Mouse (Mus musculus): ENCODE measurements at regions not wholly inside any gene's neighbourhood (a gene's known extent, or its start where the extent isn't known, plus 50 kb on each side); places are given as distances from the start of the nearest gene placed in this dataset.

DNA sequence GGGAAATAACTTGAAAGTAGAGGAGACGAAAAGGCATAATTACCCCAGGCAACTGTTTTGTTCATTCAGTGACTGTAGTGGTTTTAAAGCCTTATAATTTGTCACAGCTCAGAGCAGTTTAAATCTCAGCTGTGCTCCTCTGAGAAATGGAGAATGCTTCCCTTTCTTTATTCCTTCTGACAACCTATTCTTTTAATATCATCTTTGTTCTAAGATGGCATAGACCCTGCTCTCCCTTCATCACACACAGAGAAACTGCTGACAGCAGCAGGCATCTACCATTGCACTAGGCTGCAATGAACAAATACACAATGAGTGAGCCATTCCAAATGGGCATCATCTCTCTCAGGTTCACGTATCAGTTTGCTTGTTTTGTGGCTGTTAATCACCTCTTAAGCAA is 50.5 kb upstream of the Gm11232 start:
- DNase-seq, result no peak
